Mouse (Mus musculus) embryonic facial prominence, embryonic 12.5 days (tissue): ENCODE measurements around the gene Tnp2. TPM values are rescaled to one million over a fixed set of nuclear protein-coding genes. Genes with fewer than 3 reads are reported as not detected.

ENCODE experiments used
- ATAC-seq: fragments of 200-750 bp; cut with Nextera tagmentation; 2 replicates; pipeline ENCODE4 v1.8.0; 2017; ENCODE audit not compliant: insufficient number of reproducible peaks, insufficient read depth, low FRiP score, low TSS enrichment
- H3K27ac ChIP-seq: fragments of 300-500 bp; sonication (generic); 2 replicates; pipeline ENCODE4 v1.5.1; 2016; ENCODE audit warnings: mild to moderate bottlenecking
- H3K27me3 ChIP-seq: fragments of 300-500 bp; sonication (generic); 2 replicates; pipeline ENCODE4 v1.6.1; 2016; ENCODE audit warnings: mild to moderate bottlenecking, moderate library complexity
- H3K36me3 ChIP-seq: fragments of 300-500 bp; sonication (generic); 2 replicates; pipeline ENCODE4 v1.6.1; 2016; ENCODE audit warnings: mild to moderate bottlenecking
- H3K4me1 ChIP-seq: fragments of 300-500 bp; sonication (generic); 2 replicates; pipeline ENCODE4 v1.6.1; 2016
- H3K4me2 ChIP-seq: fragments of 300-500 bp; sonication (generic); replicated peaks from 2 replicates; pipeline ENCODE4 v1.6.1; 2016; ENCODE audit warnings: mild to moderate bottlenecking, moderate library complexity
- H3K4me3 ChIP-seq: fragments of 300-500 bp; sonication (generic); 2 replicates; pipeline ENCODE4 v1.5.1; 2016; ENCODE audit warnings: mild to moderate bottlenecking
- H3K9ac ChIP-seq: fragments of 300-500 bp; sonication (generic); 2 replicates; pipeline ENCODE4 v1.6.1; 2016; ENCODE audit warnings: mild to moderate bottlenecking, moderate library complexity
- H3K9me3 ChIP-seq: fragments of 300-500 bp; sonication (generic); 2 replicates; pipeline ENCODE4 v1.6.1; 2016; ENCODE audit warnings: mild to moderate bottlenecking, moderate library complexity
- WGBS: fragments of 180-500 bp; shearing (Covaris S2); methylation state at CpG from one replicate; pipeline ENCODE4 v1.1.7; 2016; 5-methylcytosine and 5-hydroxymethylcytosine counted together
- polyA plus RNA-seq: library from polyadenylated mRNA; unstranded; fragments of >200 nt; fragmentation: Nextera tagmentation; extraction: Ambion mirVana; gene quantifications from 2 replicates; pipeline ENCODE4 v1.2.1, GENCODE M21; 2016

Tnp2 gene
- not detected in 2 replicates for polyA plus RNA-seq

DNA sequence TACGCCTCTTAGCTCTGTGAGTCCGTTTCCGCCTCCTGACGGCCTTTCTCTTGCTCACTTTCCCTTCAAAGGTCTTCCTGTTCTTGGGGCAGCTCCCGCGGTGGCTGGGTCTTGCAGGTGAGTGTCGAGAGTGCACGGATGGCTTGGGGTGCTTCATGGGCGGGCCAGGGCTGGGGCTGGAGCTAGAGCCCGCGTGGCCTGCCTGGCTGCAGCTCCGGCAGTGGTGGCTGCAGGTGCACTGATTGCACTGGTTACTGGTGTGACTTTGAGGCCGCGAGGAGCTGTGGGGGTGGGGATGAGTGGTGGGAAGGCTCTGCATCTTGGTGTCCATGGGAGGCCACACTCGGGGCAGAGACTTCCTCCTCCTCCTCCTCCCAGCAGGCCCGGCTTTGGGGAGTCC lies at the start of gene Tnp2:
Tnp2 (minus strand) TSS at position 390 of the 400 bp plus-strand sequence.
- no peaks in the 10 kb centered on the region for H3K36me3 ChIP-seq
- 0 out of 2 replicates have a peak, but pooled peaks cover 4% of the 10 kb centered on the region for H3K27me3 ChIP-seq
- no peak within 1 kb of the TSS for H3K9ac ChIP-seq
- WGBS = 46% methylated on average over 16 of the region's 16 CpGs
- no peaks in the 10 kb centered on the region for H3K9me3 ChIP-seq
- no peak within 1 kb of the TSS for H3K27ac ChIP-seq
- H3K4me3 ChIP-seq = no peak within 1 kb of the TSS
- H3K4me2 ChIP-seq = no peak within 1 kb of the TSS
- no peak for ATAC-seq
- H3K4me1 ChIP-seq = peaks cover 6% of the 10 kb centered on the region

DNA sequence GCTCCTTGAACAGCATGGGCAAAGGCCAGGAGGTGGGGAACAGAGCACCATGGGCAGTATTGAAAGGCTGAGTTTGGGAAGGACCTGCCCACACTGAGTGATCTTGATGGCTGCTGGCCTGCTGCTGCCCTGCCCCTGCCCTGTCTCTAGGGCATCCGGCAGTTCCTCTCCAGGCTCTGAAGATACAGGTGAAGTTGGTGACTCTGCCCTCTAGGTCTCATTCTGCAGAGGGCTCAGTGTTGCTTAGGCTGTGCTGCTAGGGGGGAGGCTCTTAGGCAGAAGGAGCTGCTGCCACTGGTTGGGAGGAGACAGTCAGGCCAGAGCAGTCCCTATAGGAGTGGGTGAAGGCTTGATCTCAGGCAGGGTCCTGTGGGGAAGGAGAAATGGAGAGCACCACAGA lies 49.4 kb upstream of the Tnp2 start:
- no peak overlapping the region; the same call in 1 of the 2 replicates for H3K4me2 ChIP-seq
- 61% methylated on average over 1 of the region's 1 CpGs for WGBS
- H3K27me3 ChIP-seq = no peaks in the 10 kb centered on the region
- no peak for ATAC-seq
- H3K4me3 ChIP-seq = no peak overlapping the region
- H3K36me3 ChIP-seq = peaks cover 6% of the 10 kb centered on the region; the same call in 1 of the 2 replicates
- H3K9me3 ChIP-seq = no peaks in the 10 kb centered on the region
- H3K27ac ChIP-seq = peak overlapping the region; percentile 37; the same call in 1 of the 2 replicates
- H3K9ac ChIP-seq = no peak overlapping the region; the same call in 1 of the 2 replicates
- peaks cover 44% of the 10 kb centered on the region for H3K4me1 ChIP-seq

DNA sequence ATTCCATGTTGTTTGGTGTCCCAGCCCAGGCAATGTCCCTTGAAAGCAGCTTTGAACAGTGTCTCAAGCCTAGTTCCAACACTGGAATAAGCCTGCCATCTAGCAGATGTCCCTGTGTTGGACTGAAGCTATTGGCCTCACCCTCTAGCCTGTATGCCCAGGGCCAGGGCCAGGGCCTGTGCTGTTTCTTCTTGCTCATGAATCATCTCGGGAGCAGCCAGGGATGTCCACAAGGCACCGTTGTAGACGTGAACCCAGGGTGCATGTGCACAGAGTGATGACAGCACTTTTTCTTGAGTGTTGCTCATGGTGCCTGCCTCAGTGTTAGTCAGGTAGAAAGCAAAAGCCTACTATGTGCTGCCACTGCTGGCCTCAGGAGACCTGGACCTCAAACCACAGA lies 48.8 kb upstream of the Tnp2 start:
- no peak overlapping the region for H3K27ac ChIP-seq
- 86% methylated on average over 3 of the region's 3 CpGs for whole genome bisulfite sequencing
- peaks cover 44% of the 10 kb centered on the region for H3K4me1 ChIP-seq
- no peak for ATAC-seq
- H3K27me3 ChIP-seq = no peaks in the 10 kb centered on the region
- H3K36me3 ChIP-seq = peaks cover 6% of the 10 kb centered on the region; the same call in 1 of the 2 replicates
- H3K9me3 ChIP-seq = no peaks in the 10 kb centered on the region
- no peak overlapping the region for H3K9ac ChIP-seq
- H3K4me3 ChIP-seq = no peak overlapping the region
- H3K4me2 ChIP-seq = no peak overlapping the region

DNA sequence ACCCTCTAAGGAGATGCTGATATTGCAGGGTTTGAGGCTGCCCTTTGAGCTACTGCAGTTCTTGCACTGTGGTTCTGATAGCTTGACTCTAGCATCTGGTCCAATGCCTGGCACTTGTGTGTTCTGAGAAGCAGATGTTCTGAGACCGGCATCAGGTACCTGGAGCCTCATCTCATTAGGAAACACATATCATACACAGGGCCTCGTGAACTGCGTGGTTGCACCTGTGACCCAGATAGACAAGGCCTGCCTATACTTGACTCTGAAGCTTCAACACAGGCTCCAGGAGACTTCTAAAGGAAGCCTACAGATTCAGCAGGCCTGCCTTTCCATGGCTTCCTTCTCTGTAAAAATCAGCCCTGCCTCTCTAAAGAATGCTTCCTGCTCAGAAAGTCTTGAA lies 47.9 kb upstream of the Tnp2 start:
- Histone ChIP-seq H3K27ac (no peak overlapping the region), H3K9ac (no peak overlapping the region), H3K36me3 (peaks cover 6% of the 10 kb centered on the region; the same call in 1 of the 2 replicates), H3K27me3 (no peaks in the 10 kb centered on the region), H3K9me3 (no peaks in the 10 kb centered on the region), H3K4me2 (no peak overlapping the region), H3K4me1 (peaks cover 44% of the 10 kb centered on the region), H3K4me3 (no peak overlapping the region)
- no peak for ATAC-seq
- WGBS = 93% methylated on average over 3 of the region's 3 CpGs

DNA sequence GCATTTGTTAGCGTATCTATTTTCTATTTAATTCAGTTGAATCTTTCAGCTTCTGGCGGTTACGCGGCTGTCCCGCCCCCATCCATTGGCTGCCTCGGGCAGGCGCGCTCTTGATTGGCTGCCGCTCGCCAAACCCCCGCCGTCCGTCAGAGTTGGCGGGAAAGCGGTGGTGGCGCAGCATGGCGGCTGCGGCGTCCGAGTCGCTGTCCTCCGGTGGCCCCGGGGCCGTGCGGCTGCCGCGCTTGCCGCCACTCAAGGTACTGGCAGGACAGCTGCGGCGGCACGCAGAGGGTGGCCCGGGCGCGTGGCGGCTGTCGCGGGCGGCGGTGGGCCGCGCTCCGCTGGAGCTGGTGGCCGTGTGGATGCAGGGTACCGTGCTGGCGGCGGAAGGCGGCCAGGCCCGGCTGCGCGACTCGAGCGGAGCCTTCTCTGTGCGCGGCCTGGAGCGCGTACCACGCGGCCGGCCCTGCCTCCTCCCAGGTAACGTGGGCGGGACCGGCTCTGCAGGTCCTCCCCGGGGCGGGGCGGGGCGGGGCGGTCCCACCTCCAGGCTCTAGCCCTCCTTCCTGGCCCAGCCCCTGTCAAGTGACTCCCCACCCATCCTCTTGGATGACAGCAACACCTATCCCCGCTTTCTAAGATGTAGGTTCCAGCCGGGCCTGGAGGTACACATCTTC lies 46.6 kb upstream of the Tnp2 start, which contains the start of gene Rmi2:
Rmi2 (plus strand) TSS at position 149 of the 677 bp plus-strand sequence.
- ATAC-seq = peak; percentile 88
- peak within 1 kb of the TSS; percentile 83 for H3K9ac ChIP-seq
- 0 out of 2 replicates have a peak, but pooled peaks cover 6% of the 10 kb centered on the region for H3K36me3 ChIP-seq
- peak within 1 kb of the TSS; percentile 80 for H3K4me3 ChIP-seq
- H3K9me3 ChIP-seq = no peaks in the 10 kb centered on the region
- peak within 1 kb of the TSS; percentile 81 for H3K4me2 ChIP-seq
- under 1% methylated on average over 61 of the region's 69 CpGs for WGBS
- peak within 1 kb of the TSS; percentile 85 for H3K27ac ChIP-seq
- no peaks in the 10 kb centered on the region for H3K27me3 ChIP-seq
- H3K4me1 ChIP-seq = peaks cover 44% of the 10 kb centered on the region

DNA sequence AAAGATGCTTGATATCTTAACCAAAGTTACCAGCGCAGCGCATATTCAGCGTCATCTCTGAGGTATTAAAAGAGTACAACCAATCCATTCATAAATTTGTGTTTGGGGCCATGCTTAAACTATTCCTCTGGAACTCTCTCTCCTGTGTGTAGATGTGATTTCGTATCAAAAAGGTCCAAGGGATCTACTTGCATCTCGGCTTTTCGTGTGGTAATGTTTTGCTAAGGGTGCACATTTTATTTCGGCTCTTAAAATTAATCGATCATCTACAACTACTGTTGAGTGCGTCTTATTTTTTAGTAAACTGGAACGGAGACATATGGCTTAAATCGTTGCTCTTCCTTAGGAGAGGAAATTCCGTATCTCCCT lies 46.1 kb upstream of the Tnp2 start:
- Histone ChIP-seq H3K27me3 (no peaks in the 10 kb centered on the region), H3K27ac (peak overlapping the region; percentile 85; the same call in 1 of the 2 replicates), H3K4me1 (peaks cover 39% of the 10 kb centered on the region), H3K36me3 (0 out of 2 replicates have a peak, but pooled peaks cover 2% of the 10 kb centered on the region), H3K4me2 (peak overlapping the region; percentile 81), H3K9me3 (no peaks in the 10 kb centered on the region), H3K4me3 (peak overlapping the region; percentile 80), H3K9ac (peak overlapping the region; percentile 27; the same call in 1 of the 2 replicates)
- ATAC-seq = no peak
- 8% methylated on average over 12 of the region's 12 CpGs for WGBS

DNA sequence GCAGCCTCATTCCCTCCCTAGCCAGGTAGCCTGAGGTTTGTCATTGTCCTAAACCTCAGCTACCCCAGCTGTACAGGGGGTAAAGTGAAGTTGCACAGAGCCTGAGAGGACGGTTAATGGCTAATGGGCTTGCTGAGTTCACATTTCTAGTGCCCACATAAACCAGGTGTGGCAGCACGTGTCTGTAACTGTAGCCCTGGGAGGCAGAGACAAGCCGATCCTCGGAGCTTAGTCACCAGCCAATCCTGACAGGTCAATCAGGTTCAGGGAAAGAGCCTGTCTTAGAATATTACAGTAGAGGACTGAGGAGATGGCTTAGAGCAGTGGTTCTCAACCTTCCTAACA lies 40.0 kb upstream of the Tnp2 start:
- no peak overlapping the region for H3K27ac ChIP-seq
- no peak for ATAC-seq
- H3K9me3 ChIP-seq = no peaks in the 10 kb centered on the region
- no peak overlapping the region for H3K4me3 ChIP-seq
- no peak overlapping the region for H3K4me2 ChIP-seq
- no peaks in the 10 kb centered on the region for H3K36me3 ChIP-seq
- H3K4me1 ChIP-seq = peaks cover 5% of the 10 kb centered on the region; the same call in 1 of the 2 replicates
- H3K27me3 ChIP-seq = no peaks in the 10 kb centered on the region
- H3K9ac ChIP-seq = no peak overlapping the region
- WGBS = 71% methylated on average over 4 of the region's 4 CpGs

DNA sequence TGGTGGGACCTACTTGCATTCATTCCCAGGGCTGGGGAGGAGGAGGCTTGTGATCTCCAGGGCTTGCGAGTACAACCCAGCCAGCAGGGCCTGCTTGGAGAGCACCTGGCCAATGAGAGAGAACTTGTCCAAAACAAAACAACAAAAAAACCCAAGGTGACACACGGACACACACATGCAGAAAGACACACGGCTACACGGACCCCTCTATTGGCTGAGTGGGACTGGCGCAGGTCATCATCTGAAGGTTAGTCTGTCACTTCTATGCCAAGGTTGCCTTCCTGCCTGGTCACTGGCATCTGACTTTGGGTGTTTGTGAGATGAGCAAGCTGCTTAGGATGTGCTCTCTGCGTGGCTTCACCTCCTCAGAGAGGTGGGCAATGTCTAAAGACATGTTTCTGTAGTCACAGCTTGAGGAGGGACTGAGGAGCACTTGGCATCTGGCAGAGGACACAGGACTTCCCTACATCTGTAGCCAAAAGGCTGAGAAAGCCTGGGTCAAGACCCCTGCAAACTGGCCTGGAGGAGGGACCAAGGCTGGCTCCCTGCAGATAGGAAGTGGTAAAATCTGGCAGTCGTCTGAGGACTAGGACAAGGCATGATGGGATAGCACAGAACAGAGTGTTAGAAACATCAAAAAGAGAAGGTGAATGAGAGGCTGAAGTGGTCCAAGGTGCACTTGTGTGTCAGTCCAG lies 39.5 kb upstream of the Tnp2 start:
- no peak for ATAC-seq
- H3K4me1 ChIP-seq = peaks cover 5% of the 10 kb centered on the region; the same call in 1 of the 2 replicates
- no peak overlapping the region for H3K27ac ChIP-seq
- no peaks in the 10 kb centered on the region for H3K27me3 ChIP-seq
- no peak overlapping the region for H3K4me3 ChIP-seq
- H3K36me3 ChIP-seq = no peaks in the 10 kb centered on the region
- H3K9ac ChIP-seq = no peak overlapping the region
- H3K9me3 ChIP-seq = no peaks in the 10 kb centered on the region
- H3K4me2 ChIP-seq = no peak overlapping the region
- WGBS = 81% methylated on average over 7 of the region's 7 CpGs

DNA sequence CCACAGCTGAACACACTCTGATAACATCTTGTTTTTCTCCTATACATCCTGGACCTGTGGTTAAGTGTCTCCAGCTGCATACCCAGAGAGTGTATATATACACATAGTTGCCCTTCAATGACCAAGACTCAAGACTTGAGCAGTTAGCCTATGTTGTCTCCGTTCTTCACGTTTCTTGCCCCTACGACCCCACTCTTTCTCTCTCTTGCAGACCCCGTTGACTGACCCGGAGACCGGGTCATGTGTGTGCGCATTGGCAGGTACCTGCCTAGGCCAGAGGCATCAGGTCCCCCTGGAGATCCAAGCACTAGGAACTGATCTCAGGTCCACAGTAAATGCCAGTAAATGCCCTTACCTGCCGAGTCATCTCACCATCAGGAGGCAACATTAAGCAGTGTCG lies 38.8 kb upstream of the Tnp2 start:
- H3K36me3 ChIP-seq = no peaks in the 10 kb centered on the region
- 90% methylated on average over 9 of the region's 9 CpGs for WGBS
- H3K4me3 ChIP-seq = no peak overlapping the region
- H3K4me2 ChIP-seq = no peak overlapping the region
- peaks cover 5% of the 10 kb centered on the region; the same call in 1 of the 2 replicates for H3K4me1 ChIP-seq
- H3K27ac ChIP-seq = no peak overlapping the region
- H3K9ac ChIP-seq = no peak overlapping the region
- no peaks in the 10 kb centered on the region for H3K27me3 ChIP-seq
- ATAC-seq = no peak
- H3K9me3 ChIP-seq = no peaks in the 10 kb centered on the region

DNA sequence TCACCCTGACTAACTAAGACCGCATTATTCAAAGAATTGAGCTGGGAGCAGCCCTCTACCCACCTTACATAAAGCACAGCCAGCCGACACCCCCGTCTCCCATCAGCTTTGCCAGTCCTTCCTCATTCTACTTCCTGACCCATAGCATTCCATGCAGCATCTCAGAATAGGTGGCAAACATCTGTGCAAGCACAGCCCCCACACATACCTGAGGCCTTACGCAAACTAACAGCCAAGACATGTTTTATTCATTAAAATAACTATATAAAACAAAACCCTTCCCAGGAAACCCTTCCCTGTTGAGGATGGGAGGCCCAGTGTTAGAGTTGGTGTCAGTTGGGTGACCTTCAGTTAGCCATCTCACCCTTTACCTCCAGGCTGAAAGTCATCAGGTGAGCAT lies 37.4 kb upstream of the Tnp2 start:
- WGBS = 75% methylated on average over 4 of the region's 4 CpGs
- H3K4me3 ChIP-seq = no peak overlapping the region
- H3K9ac ChIP-seq = no peak overlapping the region
- no peaks in the 10 kb centered on the region for H3K9me3 ChIP-seq
- no peaks in the 10 kb centered on the region for H3K27me3 ChIP-seq
- H3K4me1 ChIP-seq = peaks cover 5% of the 10 kb centered on the region; the same call in 1 of the 2 replicates
- 0 out of 2 replicates have a peak overlapping the region, but pooled peaks have one; percentile 3 for H3K27ac ChIP-seq
- H3K4me2 ChIP-seq = no peak overlapping the region
- no peaks in the 10 kb centered on the region for H3K36me3 ChIP-seq
- no peak for ATAC-seq

DNA sequence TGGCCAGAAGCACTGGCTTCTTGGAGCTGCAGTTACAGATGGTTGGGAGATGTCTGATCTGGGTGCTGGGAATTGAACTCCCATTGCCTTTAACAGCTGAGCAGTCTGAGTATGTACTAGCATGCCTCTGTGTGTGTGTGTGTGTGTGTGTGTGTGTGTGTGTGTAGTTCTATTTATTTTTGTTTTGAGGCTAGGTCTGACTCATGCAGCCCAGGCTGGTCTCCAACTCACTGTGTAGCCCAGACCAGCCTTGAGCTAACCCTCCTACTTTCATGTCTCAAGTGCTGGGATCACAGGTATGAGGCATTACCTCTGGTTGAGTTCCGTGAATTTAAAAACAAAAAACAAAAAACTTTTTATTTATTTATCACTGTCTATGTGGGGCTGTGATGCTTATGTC lies 36.1 kb upstream of the Tnp2 start:
- no peak overlapping the region for H3K27ac ChIP-seq
- WGBS = 83% methylated on average over 1 of the region's 1 CpGs

DNA sequence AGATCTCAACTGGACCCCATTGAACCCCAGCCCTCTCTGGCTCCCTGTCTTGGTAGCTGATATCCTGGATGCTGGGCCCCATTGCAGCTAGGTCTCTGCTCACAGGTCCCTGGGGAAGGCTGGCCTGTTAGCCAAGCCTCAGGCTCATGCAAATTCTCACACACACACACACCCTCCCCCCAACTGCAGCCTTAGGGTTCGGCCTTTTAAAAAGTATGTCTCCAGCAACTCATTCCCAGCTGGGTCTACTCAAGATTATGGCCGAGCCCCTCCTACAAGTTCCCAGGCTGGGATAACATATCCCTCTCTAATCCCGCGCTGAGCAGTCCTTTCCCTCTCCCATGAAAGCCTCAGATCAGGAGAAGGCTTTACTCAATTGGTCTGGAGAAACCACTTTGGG lies 32.9 kb upstream of the Tnp2 start:
- 59% methylated on average over 4 of the region's 4 CpGs for WGBS
- Histone ChIP-seq H3K9ac (no peak overlapping the region), H3K4me3 (no peak overlapping the region), H3K27me3 (no peaks in the 10 kb centered on the region), H3K4me2 (no peak overlapping the region), H3K4me1 (peaks cover 5% of the 10 kb centered on the region; the same call in 1 of the 2 replicates), H3K36me3 (no peaks in the 10 kb centered on the region), H3K9me3 (no peaks in the 10 kb centered on the region), H3K27ac (no peak overlapping the region)
- ATAC-seq = no peak

More for the DNA sequence above, 36.1 kb upstream of the Tnp2 start:
- Histone ChIP-seq H3K9me3 (no peaks in the 10 kb centered on the region), H3K9ac (no peak overlapping the region), H3K4me3 (no peak overlapping the region), H3K4me1 (peaks cover 5% of the 10 kb centered on the region; the same call in 1 of the 2 replicates), H3K36me3 (no peaks in the 10 kb centered on the region), H3K27me3 (no peaks in the 10 kb centered on the region), H3K4me2 (no peak overlapping the region)
- ATAC-seq = no peak
